Mouse (Mus musculus) embryonic fibroblast, embryonic 13.5 days (primary cell): Measurements from ENCODE around the gene Ndufa4. TPM values are rescaled to one million over a fixed set of nuclear protein-coding genes. Genes with fewer than 3 reads are reported as not detected.
"Not testable (repeated sequence)": the region's sequence is repeated elsewhere in the genome, so short reads cannot be mapped to it uniquely, and the experiment has no call there.

ENCODE experiments used
- H3K27ac ChIP-seq: 2 replicates; pipeline ENCODE4 v1.5.1; 2012; ENCODE audit warnings: low read length, control low read depth, inconsistent platforms; ENCODE audit not compliant: insufficient read depth
- H3K4me1 ChIP-seq: 2 replicates; pipeline ENCODE4 v1.6.1; 2011; ENCODE audit warnings: low read length; ENCODE audit not compliant: control insufficient read depth, insufficient read depth
- H3K4me3 ChIP-seq: 2 replicates; pipeline ENCODE4 v1.5.1; 2011; ENCODE audit warnings: mild to moderate bottlenecking, control low read depth, low read length; ENCODE audit not compliant: insufficient read depth
- CTCF ChIP-seq: IDR thresholded peaks from 2 replicates; pipeline ENCODE4 v1.5.1; 2011; ENCODE audit warnings: mild to moderate bottlenecking, control low read depth, low read length, moderate library complexity, borderline replicate concordance; ENCODE audit not compliant: insufficient read depth
- POLR2A ChIP-seq: IDR thresholded peaks from 2 replicates; pipeline ENCODE4 v1.6.1; 2011; ENCODE audit warnings: low read depth, mild to moderate bottlenecking, control low read depth, low read length, moderate library complexity
- polyA plus RNA-seq: library from polyadenylated mRNA; stranded (reverse); fragments of >200 nt; gene quantifications from 2 replicates; pipeline ENCODE4 v1.2.4, GENCODE M21; 2011; ENCODE audit warnings: low read depth; ENCODE audit not compliant: missing spikeins, insufficient read length

The Ndufa4 gene
- polyA plus RNA-seq, 1 experiment = 653 TPM

- Histone ChIP-seq H3K27ac (no peak overlapping the region), H3K4me1 (peaks cover 1% of the 10 kb centered on the region; the same call in 1 of the 2 replicates), H3K4me3 (no peak overlapping the region)
- no peak for TF ChIP-seq POLR2A
- TF ChIP-seq CTCF = no peak
Measured at GRCm38 (mm10) chr6:11900809-11901310, 6.4 kb downstream of the Ndufa4 start.

- H3K27ac ChIP-seq, H3K4me3 ChIP-seq, H3K4me1 ChIP-seq: not testable (repeated sequence)
Measured at GRCm38 (mm10) chr6:11875364-11875763, 31.9 kb downstream of the Ndufa4 start.

Other genes starting within 250 kb of the Ndufa4 start
- gene Phf14, start 312 bp upstream of the Ndufa4 start, polyA plus RNA-seq = 35.7 and 46.3 TPM in 2 replicates